Mouse (Mus musculus) ES-E14 (cell line): ENCODE results near the gene Rassf6. TPM values are rescaled to one million over a fixed set of nuclear protein-coding genes. Genes with fewer than 3 reads are reported as not detected.

ENCODE experiments used
- DNase-seq: peaks from one replicate; pipeline ENCODE4 v3.0.0-alpha.2; 2013; ENCODE audit warnings: low read depth, low spot score
- H3K27ac ChIP-seq: 2 replicates; pipeline ENCODE4 v1.5.1; 2012; ENCODE audit warnings: low read depth, mild to moderate bottlenecking, low read length, moderate library complexity, mixed read lengths; ENCODE audit not compliant: poor library complexity, insufficient read depth, severe bottlenecking
- H3K36me3 ChIP-seq: 2 replicates; pipeline ENCODE4 v1.6.1; 2012; ENCODE audit warnings: mild to moderate bottlenecking, low read length, moderate library complexity, mixed read lengths; ENCODE audit not compliant: control insufficient read depth, poor library complexity, insufficient read depth, severe bottlenecking
- H3K4me1 ChIP-seq, 2 experiments: fragments of 150-350 bp in 1 of 2; sonication (generic) in 1 of 2; 2 replicates each; pipeline ENCODE4 v1.6.1; 2012; ENCODE audit warnings: low read length in 2 of 2, mild to moderate bottlenecking in 1 of 2, mixed read lengths in 1 of 2; ENCODE audit not compliant: control insufficient read depth in 2 of 2, insufficient read depth in 2 of 2, poor library complexity in 1 of 2
- H3K4me3 ChIP-seq, 2 experiments: fragments of 150-350 bp in 1 of 2; sonication (generic) in 1 of 2; 2 replicates each; pipeline ENCODE4 v1.5.1; 2012; ENCODE audit warnings: low read length in 2 of 2, low read depth in 1 of 2, mild to moderate bottlenecking in 1 of 2, mixed read lengths in 1 of 2; ENCODE audit not compliant: insufficient read depth in 1 of 2, poor library complexity in 1 of 2, severe bottlenecking in 1 of 2
- H3K9ac ChIP-seq: 2 replicates; pipeline ENCODE4 v1.6.1; 2012; ENCODE audit warnings: low read depth, mild to moderate bottlenecking, low read length, mixed read lengths; ENCODE audit not compliant: poor library complexity, insufficient read depth, severe bottlenecking
- H3K9me3 ChIP-seq: fragments of 150-350 bp; sonication (generic); 2 replicates; pipeline ENCODE4 v1.6.1; 2012; ENCODE audit warnings: low read depth, mild to moderate bottlenecking, low read length; ENCODE audit not compliant: control insufficient read depth, insufficient read depth
- CHD2 ChIP-seq: IDR thresholded peaks from 2 replicates; pipeline ENCODE4 v1.6.1; 2014; ENCODE audit warnings: mild to moderate bottlenecking, low read depth, low read length, inconsistent platforms
- HCFC1 ChIP-seq: IDR thresholded peaks from 2 replicates; pipeline ENCODE4 v1.6.1; 2012; ENCODE audit warnings: low read length, inconsistent platforms, borderline replicate concordance; ENCODE audit not compliant: insufficient read depth
- MAFK ChIP-seq: IDR thresholded peaks from 2 replicates; pipeline ENCODE4 v1.6.1; 2014; ENCODE audit warnings: mild to moderate bottlenecking, low read depth, low read length, inconsistent platforms; ENCODE audit not compliant: insufficient read depth
- ZC3H11A ChIP-seq: IDR thresholded peaks from 2 replicates; pipeline ENCODE4 v1.6.1; 2012; ENCODE audit warnings: low read depth, mild to moderate bottlenecking, inconsistent platforms, low read length, borderline replicate concordance
- ZNF384 ChIP-seq: IDR thresholded peaks from 2 replicates; pipeline ENCODE4 v1.6.1; 2012; ENCODE audit warnings: low read depth, low read length, inconsistent platforms
- in situ Hi-C, 2 experiments: fragments of 600-800 bp; cut with MboI; formaldehyde crosslinking; loops; one replicate each; pipeline ENCODE4 v1.15.1; 2025; ENCODE audit warnings: low sequenced_read_pairs in 2 of 2, inconsistent platforms in 1 of 2; ENCODE audit not compliant: unreplicated experiment in 2 of 2
- total RNA-seq: library from RNA; depleted of rRNA; stranded (reverse); fragments of 300-350 nt; gene quantifications from 2 replicates; pipeline ENCODE4 v1.2.3, GENCODE M21; 2012; rRNA removed

Gene Rassf6
- total RNA-seq, 1 experiment = 1.7 TPM

DNA sequence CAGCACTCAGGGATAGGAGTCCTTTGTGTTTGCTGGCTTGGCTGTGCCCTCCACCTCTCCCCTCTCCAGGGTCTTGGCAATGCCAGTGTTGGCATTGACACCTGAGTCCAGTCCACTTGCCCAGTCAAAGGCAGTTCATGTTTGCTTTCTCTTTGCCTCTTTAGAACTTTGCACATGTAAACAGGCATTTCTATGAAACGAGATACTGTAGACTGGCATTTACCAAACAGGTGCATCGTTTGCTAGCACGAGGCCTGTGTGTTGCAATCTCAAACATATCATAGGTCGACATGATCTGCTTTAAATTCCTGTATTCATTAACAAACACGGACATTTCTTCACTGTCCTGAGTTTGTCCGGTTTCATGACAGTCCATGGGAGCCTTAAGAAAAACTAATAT, 79.7 kb downstream of the Rassf6 start, which contains the start of gene 5830473C10Rik:
Gene 5830473C10Rik (plus strand): TSS at position 365 of the 400 bp plus-strand sequence.
- no peak for DNase-seq
- Histone ChIP-seq H3K9ac (no peak within 1 kb of the TSS), H3K9me3 (no peaks in the 10 kb centered on the region), H3K4me1 (no peaks in the 10 kb centered on the region), H3K36me3 (no peaks in the 10 kb centered on the region), H3K27ac (no peak within 1 kb of the TSS), H3K4me3 (no peak within 1 kb of the TSS)
- no peak for TF ChIP-seq ZC3H11A
- no peak for TF ChIP-seq HCFC1
- no peak for TF ChIP-seq MAFK
- in situ Hi-C loops = no loop called here

DNA sequence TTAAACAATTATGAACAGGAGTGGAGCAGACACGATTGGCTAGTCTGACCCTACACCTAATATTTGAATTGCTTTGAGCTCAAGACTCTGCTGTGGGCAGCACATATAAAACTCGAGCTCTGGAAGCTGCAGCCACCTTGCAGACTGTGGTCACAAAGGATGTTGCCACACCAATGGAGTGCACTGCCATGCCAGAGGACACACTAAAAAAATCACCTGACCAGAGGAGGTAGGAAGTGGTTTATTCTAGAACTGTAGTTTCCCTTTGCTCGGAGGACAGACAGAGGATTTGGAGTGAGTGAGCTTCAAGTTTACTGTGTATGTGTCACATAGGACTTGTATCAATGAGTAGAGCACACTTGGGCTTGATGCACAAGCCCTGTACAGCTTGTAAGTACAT, 84.4 kb downstream of the Rassf6 start:
- no peaks in the 10 kb centered on the region for H3K9me3 ChIP-seq
- H3K4me1 ChIP-seq = no peaks in the 10 kb centered on the region
- no peak for DNase-seq
- no peak overlapping the region for H3K9ac ChIP-seq
- in situ Hi-C loops = no loop called here
- TF ChIP-seq ZC3H11A (no peak), HCFC1 (no peak), MAFK (no peak), CHD2 (no peak), ZNF384 (no peak)
- H3K4me3 ChIP-seq = no peak overlapping the region
- H3K27ac ChIP-seq = no peak overlapping the region
- H3K36me3 ChIP-seq = no peaks in the 10 kb centered on the region

Other genes starting within 250 kb of the Rassf6 start
- not detected in 2 replicates for gene Alb, start 179.8 kb downstream of the Rassf6 start, total RNA-seq
- 0.18 TPM in 1 of 2 replicates, not detected in the other for gene Afp, start 149.9 kb downstream of the Rassf6 start, total RNA-seq
- gene Afm, start 121.7 kb downstream of the Rassf6 start, total RNA-seq = not detected in 2 replicates
- not detected in 2 replicates for gene 5830473C10Rik, start 79.5 kb downstream of the Rassf6 start, total RNA-seq
- 0.18 and 0.21 TPM in 2 replicates for gene Cxcl5, start 118.7 kb upstream of the Rassf6 start, total RNA-seq
- 1.2 TPM in 2 replicates for gene Ppbp, start 127.9 kb upstream of the Rassf6 start, total RNA-seq
- gene Pf4, start 131.8 kb upstream of the Rassf6 start, total RNA-seq = not detected in 2 replicates
- not detected in 2 replicates for gene Cxcl3, start 145.4 kb upstream of the Rassf6 start, total RNA-seq
- gene Cxcl15, start 153.9 kb upstream of the Rassf6 start, total RNA-seq = not detected in 2 replicates